Mouse (Mus musculus) embryo, embryonic 10 days (tissue): Measurements from ENCODE around the gene Tepsin.

ENCODE experiments used
- DNase-seq: peaks from one replicate; pipeline ENCODE4 v3.0.0-alpha.2; 2015; ENCODE audit warnings: low spot score

Tepsin gene

DNA sequence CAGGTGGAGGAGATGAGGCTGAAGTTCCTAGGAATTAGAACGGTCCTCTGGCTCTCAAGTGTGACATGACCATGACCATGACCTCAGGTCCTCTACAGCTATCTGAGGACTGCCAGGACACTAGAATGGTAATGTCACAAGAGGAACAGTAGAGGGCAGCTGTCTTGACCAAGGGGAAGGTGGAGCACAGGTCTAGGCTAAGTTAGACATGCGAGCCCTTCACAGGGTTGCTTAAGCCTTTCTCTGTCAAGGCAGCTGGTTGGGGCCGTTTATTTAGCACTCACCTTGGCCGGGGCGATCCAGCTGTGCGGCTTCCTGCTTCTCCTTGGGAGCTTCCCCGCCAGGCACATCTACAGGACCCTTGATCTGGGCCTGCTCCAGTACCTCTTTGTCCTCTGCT, 12.0 kb upstream of the Tepsin start:
- peak; percentile 25 for DNase-seq

DNA sequence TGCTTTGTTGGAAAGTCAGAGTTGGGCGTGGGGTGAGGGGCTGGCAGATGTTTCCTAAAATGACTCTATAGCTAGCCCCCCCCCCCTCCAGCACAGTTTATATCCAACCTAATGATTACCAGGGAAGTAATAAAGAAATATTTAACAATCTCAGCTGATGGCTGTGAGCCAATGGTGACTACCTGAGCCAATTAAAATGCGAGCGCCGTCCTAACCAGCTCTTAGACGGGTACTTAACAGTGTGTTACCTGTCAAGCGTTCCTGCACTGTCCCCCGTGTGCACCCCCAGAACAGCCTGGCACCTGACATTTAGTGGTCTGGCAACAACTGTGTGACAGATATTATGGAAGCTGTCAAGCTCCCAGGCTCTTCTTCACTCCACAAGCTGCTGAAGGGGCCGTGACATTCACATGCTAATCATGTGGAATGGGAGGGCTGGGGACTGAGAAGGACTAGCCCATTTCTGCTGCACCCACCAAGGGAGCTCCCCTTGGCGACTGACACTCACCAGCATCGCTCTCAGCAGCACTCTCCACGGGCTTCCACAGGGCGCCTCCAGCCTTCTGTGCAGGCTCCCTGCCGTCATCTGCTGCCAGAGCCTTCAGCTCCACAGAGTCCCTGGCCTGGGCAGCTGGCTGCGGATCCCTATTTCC, 11.2 kb upstream of the Tepsin start:
- DNase-seq, result no peak

DNA sequence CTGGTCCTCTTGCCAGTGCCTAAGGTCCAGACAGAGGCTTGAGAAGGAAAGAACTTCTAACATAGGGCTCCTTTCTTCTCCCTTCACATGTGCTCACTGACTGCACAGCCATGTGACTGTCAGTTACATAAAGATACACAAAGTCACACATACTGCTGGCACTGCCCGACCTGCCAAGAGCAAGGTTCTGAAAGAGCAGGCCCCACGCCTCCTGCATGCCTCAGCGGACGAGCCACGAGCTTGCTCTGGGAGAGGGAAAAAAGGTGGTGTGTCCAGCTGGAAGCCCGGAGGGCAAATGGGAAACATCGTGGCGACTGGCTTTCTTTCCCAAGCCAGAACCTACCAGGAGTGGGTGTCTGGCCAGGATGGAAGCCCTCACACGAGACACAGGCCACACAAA, 9.3 kb upstream of the Tepsin start:
- no peak for DNase-seq

DNA sequence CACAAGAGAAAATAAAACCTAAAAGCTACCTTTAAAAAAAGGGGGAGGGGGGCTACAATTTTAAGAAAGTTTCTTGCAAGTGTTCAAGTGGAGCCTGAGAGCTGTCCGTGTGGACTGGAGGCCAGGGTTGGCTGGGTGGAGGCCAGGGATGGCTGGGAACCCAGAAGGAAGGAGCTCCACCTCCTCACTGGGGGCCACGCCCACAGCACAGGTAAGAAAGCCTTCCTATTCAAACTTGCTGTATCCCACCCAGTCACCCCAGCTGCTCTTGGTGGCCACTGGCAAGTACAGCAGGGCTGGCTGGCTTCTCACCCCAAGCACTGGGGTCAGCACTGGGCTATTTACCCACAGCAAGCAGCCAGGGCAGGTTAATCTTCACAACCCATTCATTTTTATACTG, 8.5 kb upstream of the Tepsin start:
- DNase-seq, result no peak

DNA sequence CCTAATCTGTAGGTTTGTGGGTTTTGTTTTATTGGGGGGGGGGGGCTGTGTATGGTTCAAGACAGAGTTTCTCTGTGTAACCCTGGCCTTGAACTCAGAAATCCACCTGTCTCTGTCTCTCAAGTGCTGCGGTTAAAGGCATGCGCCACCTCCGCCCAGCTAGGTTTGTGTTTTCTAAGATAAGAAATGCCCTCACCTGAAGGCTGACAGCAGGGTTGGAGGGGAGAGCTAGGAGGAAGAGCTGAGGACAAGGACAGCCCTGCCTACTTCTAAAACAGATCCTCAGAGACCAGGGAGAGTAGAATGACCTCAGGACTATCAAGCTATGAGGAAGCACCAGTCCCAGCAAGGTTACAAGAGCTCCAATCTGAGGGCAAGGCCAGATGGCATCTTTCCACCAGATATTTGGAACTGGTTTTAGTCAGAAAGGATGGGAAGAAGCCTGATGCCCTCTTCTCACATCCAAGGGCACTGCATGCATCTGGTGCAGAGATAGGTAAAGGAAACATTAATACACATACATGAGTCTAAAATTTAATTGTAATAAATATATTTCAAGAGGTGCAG, 5.0 kb upstream of the Tepsin start:
- no peak for DNase-seq

DNA sequence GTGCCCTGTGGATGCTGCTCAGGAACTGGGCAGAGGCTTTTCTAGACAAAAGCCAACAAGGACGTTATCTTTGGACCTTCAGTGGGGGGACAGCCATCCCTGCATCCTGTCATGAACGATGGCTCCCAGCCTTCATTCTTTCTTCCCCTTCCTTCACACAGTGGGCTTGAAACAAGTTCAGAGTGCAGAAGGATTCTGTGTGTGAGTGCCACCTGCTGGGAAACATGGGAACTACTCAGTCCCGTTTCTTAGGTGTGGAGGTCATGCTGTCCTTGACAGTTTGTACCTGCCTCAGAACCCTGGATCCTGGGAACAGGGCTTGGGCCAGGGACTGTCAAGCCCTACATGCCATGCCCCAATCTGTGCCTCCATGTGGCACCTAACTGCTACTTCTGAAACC, 2.5 kb upstream of the Tepsin start:
- DNase-seq, result peak; percentile 85

DNA sequence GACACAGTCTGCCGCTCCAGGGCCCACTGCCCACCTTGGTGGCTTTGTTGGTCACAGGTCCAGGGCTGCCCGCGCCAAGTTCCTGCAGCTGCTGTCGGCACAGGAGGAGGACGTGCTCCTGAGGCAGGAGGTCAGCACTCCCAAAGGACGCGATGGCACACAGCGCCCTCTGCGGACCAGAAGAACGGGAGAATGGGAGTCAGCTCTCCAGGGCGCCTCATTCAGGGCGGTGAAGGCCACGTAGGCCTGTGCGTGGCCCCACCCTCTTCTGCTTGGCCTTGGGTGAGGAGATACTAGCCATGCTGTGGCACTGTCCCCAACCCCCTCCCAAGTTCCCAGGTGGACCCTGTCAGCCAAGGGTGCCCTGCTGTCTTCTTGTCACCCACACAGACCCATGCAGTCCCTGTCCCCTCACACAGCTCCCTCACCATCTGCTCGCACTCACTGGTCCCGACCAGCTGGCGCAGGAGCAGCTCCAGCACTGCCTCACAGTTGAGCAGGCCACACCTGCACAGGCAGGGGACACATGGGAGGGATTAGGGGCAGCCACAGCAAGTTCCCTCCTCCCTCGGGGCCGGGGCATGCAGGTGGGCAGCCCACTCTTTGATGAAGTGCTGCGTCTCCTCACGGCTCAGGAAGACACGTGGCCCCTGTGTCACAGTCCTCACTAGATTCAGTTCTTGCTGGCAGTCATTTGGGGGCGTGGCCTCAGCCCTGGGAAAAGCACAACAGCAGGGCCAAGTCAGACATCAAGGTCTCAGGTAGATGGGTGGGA, 5.5 kb downstream of the Tepsin start:
- no peak for DNase-seq

DNA sequence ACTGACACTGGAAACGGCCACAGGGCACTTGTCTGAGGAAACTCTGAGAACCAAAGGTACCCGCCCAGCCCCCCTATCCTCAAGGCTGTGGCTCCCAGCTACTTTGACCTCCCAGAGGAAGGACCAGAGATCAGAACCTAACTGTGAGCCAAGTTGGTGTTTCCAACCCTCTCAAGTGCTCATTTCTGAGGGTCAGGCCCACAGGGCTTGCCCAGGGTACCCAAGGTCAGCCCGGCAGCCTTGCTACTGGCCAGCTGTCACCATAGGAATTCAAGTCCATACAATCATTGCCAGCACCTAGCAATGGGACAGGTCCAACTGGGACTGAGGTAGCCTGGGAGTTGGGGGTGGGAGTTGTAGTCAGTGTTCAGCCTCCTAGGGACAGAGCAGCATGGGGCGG, 7.9 kb downstream of the Tepsin start:
- no peak for DNase-seq

DNA sequence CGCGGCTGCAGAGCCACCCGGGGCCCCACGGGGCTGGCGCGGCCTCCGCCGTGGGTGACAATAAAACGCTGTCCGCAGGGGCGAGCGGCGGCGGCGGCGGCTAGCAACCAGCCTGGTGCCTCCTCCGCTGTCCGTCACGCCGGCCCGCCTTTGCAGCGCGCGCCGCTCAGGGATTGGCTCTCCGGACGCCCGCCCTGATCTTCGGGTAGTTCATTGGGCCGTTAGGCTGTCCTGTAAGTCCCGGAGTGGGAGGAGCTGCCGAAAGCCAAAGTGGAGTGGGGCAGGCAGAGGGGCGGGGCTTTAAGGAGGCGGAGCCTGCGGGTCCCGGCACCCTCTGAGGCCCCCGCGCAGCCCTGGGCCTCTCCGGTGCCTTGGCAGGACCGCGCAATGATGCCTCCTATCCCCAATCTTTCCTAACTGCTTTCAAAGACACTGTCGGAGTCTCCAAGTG, 11.8 kb downstream of the Tepsin start, which contains the start of gene Cep131:
TSS of gene Cep131 (minus strand) at position 126 of the 451 bp plus-strand sequence.
- DNase-seq, result peak; percentile 99

DNA sequence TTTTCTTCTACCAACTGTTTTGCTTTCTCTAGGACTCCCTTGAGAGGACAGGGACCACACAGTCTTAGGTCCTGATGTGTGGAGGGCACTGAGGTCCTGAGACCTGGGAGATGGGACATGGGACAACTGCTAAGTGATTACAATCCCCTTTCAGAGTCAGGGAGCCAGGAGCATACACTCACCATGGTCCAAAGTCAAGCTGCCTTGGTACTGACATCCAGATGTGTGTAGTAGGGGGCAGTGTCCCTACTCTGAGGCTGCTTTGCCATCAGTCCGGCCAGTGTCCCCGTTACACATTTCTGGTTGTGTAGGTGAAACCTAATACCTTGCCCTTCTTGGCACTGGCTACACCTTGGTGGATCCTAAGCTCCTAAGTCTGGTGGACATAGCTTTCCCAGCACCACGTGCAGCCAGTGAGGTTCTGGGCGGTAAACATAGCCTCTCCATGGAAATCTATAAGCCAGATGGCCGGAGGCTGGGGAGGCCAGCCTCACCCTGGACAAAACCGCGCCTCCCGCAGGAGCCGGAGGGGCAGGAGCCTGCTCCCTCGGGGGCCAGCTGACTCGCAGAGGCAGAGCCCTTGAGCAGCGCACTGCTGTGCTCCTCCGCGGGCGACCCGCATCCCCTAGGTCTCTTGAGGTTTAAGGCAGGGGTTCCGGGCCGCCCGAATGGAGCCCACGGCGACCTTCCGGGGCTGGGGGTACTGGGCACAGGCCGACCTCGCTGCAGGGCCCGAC, 12.5 kb downstream of the Tepsin start:
- peak; percentile 45 for DNase-seq

DNA sequence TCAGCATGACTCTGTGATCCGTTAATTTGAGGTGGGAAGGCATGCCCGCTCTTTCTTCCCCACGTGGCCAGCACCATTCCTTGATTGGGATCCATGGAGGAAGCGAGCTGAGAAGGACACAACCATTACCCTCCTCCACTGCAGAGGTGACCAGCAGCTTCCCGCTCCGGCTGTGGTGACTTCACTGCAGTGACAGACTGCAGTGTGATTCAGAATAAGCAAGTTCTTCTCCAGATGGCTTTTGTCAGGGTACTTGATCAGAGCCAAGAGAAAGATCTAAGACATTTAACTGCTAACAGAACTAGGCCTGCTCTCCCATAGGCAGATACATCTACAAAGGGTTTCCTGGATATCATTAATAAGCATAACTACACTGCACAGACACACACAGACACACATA, 18.2 kb downstream of the Tepsin start:
- no peak for DNase-seq

DNA sequence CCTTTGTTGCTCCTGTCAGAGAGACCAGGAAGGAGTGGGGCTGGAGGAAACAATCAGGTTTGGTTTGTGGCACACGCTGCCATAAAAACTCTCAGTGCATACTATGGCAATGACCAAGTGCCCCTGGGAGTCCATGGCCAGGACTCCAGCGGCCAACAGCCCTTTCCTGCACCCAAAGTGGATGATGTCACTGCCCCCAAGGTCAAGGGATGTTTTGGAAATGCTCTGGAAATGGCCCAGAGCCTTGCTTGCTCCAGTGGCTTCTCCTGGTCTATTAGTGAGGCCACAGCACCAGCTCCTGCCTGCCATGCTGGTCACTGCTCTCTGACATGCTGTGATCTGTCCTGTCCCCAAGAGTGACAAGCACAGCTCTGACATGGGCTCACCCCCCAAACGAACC, 22.3 kb downstream of the Tepsin start:
- DNase-seq, result no peak

DNA sequence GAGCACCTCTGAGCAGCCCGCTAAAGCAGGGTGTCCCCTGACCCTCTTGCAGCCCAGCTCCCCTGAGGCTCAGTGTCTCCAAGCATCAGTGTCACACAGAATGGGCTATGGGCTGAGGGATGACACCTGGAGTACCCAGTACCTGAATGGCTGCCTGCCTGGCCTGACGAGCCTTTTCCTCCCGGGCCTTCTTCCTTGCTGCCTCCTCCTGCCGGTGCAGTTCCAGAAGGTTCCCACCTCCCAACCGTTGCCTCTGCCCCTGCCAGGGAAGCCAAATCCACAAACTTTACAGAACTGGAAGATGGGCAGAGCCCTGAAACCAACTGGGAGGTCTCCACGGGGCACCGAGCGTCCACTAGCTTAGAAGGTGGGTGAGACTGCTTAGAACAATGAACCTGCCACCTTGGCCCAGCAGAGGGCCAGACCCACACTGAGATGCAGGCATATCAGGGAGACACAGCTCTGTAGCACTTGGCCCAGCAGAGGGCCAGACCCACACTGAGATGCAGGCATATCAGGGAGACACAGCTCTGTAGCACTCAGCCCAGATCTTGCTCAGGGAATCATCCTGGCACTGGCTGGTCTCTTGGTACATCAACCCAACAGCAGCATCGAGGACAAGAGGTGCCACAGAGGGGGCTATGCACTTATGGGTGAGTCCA, 25.4 kb downstream of the Tepsin start:
- DNase-seq, result no peak

DNA sequence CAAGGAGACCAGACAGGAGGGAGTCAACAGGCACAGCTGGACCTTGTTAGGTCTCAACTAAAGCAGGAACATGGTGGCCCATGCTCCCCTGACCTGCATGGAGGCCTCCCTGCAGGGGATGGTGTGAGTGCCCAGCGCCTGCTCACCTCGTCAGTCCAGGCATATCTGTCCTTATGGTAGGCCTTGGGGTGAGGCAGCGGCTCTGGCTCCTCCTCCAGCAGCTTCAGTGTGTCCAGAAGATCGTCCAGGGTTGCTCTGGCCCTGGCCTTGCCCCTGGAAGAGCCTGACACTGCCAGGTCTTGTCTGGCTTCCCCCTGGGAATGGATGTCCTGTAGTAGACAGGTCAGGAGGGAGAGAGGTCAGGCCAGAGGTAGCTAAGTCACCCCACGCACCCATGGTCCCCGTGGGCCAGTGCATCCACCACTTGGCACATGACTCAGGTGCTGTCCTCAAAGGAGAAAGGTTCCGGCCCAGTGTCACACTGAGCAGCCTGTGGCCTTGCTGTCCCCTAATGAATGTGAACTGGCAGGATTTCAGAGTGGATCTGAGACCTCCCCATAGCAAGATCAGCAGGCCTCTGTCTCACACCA, 26.7 kb downstream of the Tepsin start:
- no peak for DNase-seq

DNA sequence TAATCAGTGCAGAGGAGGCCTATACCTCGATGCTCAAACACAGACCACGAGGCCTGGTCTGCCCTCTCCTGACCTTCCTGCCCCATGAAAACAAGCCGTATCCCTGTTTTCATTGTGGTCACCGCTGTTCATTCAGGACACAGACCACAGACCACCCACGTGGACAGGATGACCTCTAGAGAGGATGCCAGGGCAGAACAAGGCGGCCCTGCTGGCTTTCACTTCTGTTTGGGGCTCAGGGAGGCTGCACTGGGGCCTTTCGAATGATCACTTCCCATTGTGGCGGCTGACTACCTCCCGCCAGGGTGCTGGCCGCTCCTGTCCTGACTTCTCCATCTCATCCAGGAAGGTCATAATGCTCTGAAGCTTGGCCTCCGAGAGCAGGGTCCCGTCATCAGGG, 27.5 kb downstream of the Tepsin start:
- peak; percentile 76 for DNase-seq

DNA sequence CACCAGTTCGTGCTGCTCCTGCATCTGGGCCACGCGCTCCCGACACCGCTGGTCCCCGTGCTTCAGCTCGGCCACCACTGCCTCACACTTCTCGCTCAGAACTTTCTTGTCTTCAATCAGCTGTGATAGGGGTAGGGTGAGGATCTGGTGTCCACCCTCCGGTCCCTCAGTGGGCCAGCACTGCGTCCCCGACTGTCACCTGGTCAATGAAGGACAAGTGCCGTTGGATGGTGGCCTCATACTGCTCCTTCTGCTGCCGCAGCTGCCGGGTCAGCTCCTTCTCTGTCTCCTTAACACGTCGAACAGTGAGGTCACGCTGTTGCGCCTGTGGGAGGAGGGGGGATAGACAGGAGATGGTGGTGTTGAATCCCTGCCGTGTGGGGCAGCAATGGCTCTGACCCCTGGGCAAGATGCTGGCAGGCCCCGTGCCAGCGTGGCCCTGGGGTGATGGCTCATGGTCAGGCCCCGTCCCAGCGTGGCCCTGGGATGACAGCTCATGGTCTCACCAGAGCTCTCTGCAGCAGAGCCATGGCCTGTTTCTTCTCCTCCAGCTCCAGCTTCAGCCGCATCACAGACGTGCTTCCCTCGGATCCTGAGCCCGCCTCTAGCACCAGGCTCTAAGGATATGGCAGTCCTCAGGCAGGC, 28.1 kb downstream of the Tepsin start:
- DNase-seq, result no peak

DNA sequence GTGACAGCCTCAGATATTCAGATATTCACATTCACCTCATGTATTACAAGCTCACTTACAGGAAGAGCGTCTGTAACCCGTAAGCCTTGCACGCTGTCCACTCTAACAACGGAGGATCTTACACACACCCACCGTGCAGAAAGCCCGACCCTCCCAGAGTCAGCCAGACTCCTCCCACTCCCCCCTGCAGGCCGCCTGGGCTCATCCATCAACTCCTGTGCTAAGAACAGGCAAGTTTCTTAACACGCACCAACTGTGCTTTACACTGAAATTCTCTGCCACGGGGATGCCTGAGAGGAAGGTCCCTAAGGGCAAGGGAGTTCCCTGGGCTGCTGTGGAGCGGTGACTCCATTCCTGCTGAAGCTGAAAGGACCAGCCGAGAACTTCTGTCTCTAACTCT, 29.3 kb downstream of the Tepsin start:
- DNase-seq, result peak; percentile 65

DNA sequence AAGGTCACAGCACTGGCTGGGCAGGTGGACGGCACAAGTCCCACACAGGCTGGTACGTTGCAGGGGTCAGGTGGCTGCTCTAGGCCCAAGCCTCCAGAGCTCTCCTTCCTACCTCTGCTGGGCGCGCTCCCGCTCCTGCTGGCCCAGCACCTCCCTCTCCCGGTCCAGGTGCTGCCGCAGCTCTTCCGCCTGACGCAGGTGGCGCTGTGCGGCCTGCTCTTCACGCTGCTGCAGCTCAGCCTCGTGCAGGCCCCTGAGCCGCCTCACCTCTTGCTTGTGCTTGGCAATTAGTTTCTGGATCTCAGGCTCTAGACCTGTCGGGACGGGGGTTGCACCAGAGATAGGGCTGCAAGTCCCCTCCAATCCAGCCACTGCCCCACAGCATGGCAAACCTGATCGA, 30.7 kb downstream of the Tepsin start:
- peak; percentile 53 for DNase-seq

DNA sequence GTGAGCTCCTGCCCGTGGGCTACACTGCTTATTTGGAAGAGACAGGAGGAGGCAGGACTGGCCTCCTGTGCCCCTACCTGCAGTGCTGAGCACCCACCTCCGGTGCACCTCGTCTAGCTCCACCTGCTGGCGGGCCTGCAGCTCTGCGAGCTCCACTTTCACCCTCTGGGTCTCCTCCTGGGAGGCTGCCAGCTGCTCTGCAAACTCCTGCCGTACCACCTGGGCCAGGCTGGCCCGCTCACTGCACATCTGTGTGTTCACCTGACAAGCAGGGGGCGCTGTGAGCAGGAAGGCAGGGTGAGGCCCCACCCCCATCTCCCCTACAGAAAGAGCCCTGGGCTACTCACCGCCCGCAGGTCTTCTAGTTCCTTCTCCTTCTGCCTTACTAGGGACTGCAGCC, 33.2 kb downstream of the Tepsin start:
- peak; percentile 46 for DNase-seq

DNA sequence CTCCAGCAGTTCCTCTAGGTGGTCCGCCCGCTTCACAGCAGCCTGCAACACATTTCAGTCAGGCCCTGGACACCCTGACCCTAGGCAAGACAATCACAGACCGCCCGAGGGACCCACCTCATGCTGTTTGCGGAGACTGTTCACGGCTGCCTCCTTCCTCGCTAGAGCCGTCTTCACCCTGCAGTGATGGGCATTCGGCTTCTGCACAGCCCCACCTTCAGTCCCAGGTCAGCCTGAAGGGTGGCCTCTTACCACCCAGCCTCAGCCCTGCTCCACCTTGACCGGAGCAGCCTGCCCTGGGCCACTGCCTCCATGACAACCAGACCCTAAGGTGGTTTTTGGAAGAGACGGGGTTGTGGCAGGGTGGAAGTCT, 33.9 kb downstream of the Tepsin start:
- no peak for DNase-seq

DNA sequence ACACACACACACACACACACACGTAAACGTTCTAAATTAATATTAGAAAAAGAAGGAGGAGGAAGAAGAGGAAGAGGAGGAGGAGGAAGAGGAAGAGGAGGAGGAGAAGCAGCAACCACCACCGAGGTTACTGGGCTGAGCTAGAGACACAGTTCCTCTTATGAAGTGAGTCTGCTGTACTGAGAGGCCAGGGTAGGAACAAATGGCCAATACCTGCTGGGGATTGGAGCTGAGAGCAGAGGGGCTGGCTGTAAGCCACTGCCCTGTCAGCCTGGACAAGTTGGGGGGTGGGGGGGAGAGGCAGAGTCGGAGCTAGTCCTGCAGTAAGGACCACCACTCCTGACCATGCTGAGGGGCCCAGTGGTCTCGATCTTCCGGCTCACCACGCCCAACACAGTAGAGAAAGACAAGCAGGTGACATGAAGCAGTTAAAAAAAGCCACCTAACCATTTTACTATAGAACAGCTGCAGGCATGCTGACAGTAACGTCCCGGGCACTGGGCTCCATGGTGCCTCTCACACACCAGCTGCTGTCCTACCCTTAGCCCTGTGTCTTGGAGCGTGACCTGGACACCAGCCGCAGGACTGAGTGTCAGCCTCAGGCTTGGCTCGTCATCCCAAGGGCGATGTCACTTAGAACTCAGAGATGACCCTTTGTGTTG, 34.4 kb downstream of the Tepsin start:
- no peak for DNase-seq
